Mouse (Mus musculus) v-Abl transformed pro-B cells (cell line): ENCODE results near the gene Shroom4.
"Not testable (repeated sequence)": the region's sequence is repeated elsewhere in the genome, so short reads cannot be mapped to it uniquely, and the experiment has no call there.

ENCODE experiments used
- in situ Hi-C, 2 experiments: fragments of 400-800 bp; cut with MboI; formaldehyde crosslinking; loops; one replicate each; pipeline ENCODE4 v1.15.1; 2025; ENCODE audit not compliant: unreplicated experiment in 2 of 2

Gene Shroom4

GRCm38 (mm10) chrX:6399626-6400397 is at the start of gene Shroom4:
Gene Shroom4 (plus strand): TSS chrX:6399854.
- in situ Hi-C loops, result no loop called here

GRCm38 (mm10) chrX:6356876-6357275 is 42.8 kb upstream of the Shroom4 start:
- in situ Hi-C loops, result no loop called here

- in situ Hi-C loops, result no loop called here
These were observed 42.0 kb upstream of the Shroom4 start for GRCm38 (mm10) chrX:6357503-6358114.

GRCm38 (mm10) chrX:6368822-6369221 is 30.8 kb upstream of the Shroom4 start:
- in situ Hi-C loops, result no loop called here

- in situ Hi-C loops, result no loop called here
These were observed 28.9 kb upstream of the Shroom4 start for GRCm38 (mm10) chrX:6370706-6371105.

GRCm38 (mm10) chrX:6393861-6394260 is 5.8 kb upstream of the Shroom4 start:
- in situ Hi-C loops, result no loop called here

- in situ Hi-C loops, result no loop called here
These were observed 461 bp upstream of the Shroom4 start for GRCm38 (mm10) chrX:6399193-6399592.

- in situ Hi-C loops, result no loop called here
These were observed 855 bp downstream of the Shroom4 start for GRCm38 (mm10) chrX:6400398-6401020.

- in situ Hi-C loops, result no loop called here
These were observed 3.3 kb downstream of the Shroom4 start for GRCm38 (mm10) chrX:6402921-6403320.

- in situ Hi-C loops, result no loop called here
These were observed 9.5 kb downstream of the Shroom4 start for GRCm38 (mm10) chrX:6409114-6409513.

- in situ Hi-C loops, result no loop called here
These were observed 15.8 kb downstream of the Shroom4 start for GRCm38 (mm10) chrX:6415412-6415811.

- in situ Hi-C loops, result no loop called here
These were observed 16.3 kb downstream of the Shroom4 start for GRCm38 (mm10) chrX:6415936-6416335.

GRCm38 (mm10) chrX:6418140-6418539 is 18.5 kb downstream of the Shroom4 start:
- in situ Hi-C loops, result no loop called here

- in situ Hi-C loops, result no loop called here
These were observed 35.6 kb downstream of the Shroom4 start for GRCm38 (mm10) chrX:6435260-6435659.

- in situ Hi-C loops, result no loop called here
These were observed 46.8 kb downstream of the Shroom4 start for GRCm38 (mm10) chrX:6446422-6446821.

GRCm38 (mm10) chrX:6448001-6448400 is 48.3 kb downstream of the Shroom4 start:
- in situ Hi-C loops, result no loop called here

GRCm38 (mm10) chrX:6453220-6453619 is 53.6 kb downstream of the Shroom4 start:
- in situ Hi-C loops, result no loop called here

GRCm38 (mm10) chrX:6469251-6469650 is 69.6 kb downstream of the Shroom4 start:
- in situ Hi-C loops, result not testable (repeated sequence)

- in situ Hi-C loops, result not testable (repeated sequence)
These were observed 72.9 kb downstream of the Shroom4 start for GRCm38 (mm10) chrX:6472563-6472962.

GRCm38 (mm10) chrX:6475177-6475576 is 75.5 kb downstream of the Shroom4 start:
- in situ Hi-C loops, result no loop called here

GRCm38 (mm10) chrX:6482268-6482667 is 82.6 kb downstream of the Shroom4 start:
- in situ Hi-C loops, result no loop called here

GRCm38 (mm10) chrX:6483817-6484216 is 84.2 kb downstream of the Shroom4 start:
- in situ Hi-C loops, result no loop called here
